Mouse (Mus musculus) inflammation-experienced regulatory T-cells, adult 6 months (primary cell): Measurements from ENCODE around the gene Map2. TPM values are rescaled to one million over a fixed set of nuclear protein-coding genes. Genes with fewer than 3 reads are reported as not detected.

Experiments used
- ATAC-seq: one replicate; pipeline ENCODE4 v1.8.0; 2017
- polyA plus RNA-seq, 3 experiments: library from polyadenylated mRNA; unstranded; fragments of 100-300 nt; shearing (Covaris generic); gene quantifications; one replicate each; pipeline ENCODE4 v1.2.1; 2017

The Map2 gene
- polyA plus RNA-seq, 3 experiments from 2014 or later = 6.8 to 14.9 (median 7.9) TPM

- ATAC-seq = no peak
Measured at GRCm38 (mm10) chr1:66395826-66396225, 220.8 kb downstream of the Map2 start.

DNA sequence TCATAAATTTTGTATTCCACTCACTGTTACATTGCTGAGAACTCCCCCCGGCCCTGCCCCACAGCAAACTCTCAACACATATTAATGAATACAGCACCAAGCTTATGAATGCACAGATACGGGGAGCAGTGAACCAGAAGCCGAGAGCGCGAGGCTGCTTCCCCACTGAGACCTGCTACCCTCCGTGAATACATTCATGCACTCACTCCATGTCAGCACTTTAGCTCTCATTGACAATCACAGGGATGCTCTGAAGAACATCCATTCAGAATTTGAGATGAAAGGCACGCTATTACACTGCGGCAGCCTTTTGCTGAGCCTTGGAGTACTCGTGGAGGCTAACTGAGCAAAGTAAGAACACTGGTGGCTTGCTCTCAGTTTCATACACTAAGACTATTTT is 226.8 kb downstream of the Map2 start:
- no peak for ATAC-seq

DNA sequence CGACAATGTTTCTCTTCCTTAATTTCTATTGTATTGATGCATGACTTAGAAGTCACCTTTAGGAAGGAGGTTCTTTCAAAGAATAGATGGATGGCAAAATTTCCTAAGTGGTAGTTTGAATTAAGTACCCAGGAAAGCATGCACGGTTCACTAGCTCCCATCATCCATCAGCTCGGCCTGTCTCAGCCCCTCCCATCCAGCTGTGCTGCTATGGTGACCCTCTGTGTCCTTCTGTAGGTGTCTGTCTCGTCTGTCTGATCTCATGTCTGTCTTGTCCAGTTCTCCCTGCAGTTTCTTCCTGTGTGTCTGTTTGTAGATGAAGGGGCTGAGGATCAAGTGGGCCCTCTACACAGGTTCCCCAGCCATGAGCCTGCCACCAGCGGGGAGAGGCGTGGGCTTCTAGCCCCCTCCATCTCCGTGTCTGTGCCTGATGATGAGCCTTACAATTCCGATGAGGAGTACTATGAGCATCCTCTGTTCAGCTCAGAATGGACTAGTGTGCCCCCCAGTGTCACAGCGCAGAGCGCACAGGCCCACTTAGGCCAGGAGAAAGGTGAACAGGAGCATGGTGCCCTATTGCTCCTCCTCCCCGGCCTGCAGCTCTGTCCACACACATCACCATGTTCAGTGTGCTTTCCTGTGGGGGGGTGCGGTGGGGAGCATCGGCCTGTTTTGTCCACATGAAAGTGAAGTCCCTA is 232.3 kb downstream of the Map2 start:
- ATAC-seq = no peak

- no peak for ATAC-seq
Measured at GRCm38 (mm10) chr1:66418360-66418759, 243.3 kb downstream of the Map2 start.

GRCm38 (mm10) chr1:66426073-66426472 is 251.0 kb downstream of the Map2 start:
- ATAC-seq = no peak

DNA sequence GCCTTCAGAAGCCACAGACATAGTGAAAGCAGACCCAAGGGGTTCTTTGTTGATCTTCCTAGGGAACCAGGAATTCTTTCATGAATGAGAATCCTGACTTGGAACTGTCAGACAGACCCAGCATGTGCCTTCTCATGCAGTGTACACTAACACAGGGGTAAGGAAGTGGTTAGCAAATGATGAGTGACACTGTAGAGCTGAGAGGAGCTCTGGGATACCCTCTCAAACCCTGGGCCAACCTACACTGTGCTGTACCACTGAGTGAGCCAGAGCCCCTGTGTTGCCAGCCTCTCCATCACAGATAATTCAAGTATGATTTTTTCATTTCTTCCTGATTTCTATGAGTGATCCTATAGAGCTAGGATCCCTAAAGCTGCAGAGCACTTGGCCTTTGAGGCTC is 255.9 kb downstream of the Map2 start:
- no peak for ATAC-seq

- ATAC-seq = no peak
Measured at GRCm38 (mm10) chr1:66431472-66431871, 256.4 kb downstream of the Map2 start.

DNA sequence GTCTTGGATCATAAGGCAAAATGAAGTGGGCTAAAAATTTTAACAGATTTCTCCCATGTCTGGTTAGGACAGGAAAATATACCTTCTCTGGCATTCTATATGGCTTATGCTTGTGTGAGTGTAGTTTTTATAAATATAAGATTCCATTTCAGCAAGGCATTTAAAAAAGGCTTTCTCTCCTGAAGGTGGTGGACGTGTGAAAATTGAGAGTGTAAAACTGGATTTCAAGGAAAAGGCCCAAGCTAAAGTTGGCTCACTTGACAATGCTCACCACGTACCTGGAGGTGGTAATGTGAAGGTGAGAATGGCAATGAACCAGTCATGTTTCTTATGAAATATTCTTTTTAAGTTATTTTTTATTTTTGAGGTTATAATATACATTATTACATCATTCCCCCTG is 263.0 kb downstream of the Map2 start:
- ATAC-seq = no peak

- no peak for ATAC-seq
Measured at GRCm38 (mm10) chr1:66442922-66443321, 267.8 kb downstream of the Map2 start.

- ATAC-seq = no peak
Measured at GRCm38 (mm10) chr1:66449471-66449870, 274.4 kb downstream of the Map2 start.

DNA sequence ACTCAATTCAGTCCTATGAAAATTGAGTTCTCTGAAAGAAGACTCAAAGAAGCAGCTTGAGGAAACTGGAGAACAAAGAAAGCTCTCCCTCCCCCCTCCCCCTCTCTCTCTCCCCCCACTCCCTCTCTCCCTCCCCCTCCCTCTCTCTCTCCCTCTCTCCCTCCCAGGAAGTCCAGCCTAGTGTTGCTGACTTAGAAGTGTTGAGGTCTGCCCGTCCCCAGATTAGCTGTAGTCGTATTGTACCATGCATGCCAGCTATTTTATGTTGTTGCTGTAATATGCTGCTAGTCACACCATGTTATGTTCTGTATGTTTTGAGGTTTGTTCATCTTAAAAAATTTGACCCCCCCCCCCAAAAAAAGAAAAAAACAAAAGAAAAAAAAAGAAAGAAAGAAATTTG is 281.5 kb downstream of the Map2 start:
- ATAC-seq = no peak

DNA sequence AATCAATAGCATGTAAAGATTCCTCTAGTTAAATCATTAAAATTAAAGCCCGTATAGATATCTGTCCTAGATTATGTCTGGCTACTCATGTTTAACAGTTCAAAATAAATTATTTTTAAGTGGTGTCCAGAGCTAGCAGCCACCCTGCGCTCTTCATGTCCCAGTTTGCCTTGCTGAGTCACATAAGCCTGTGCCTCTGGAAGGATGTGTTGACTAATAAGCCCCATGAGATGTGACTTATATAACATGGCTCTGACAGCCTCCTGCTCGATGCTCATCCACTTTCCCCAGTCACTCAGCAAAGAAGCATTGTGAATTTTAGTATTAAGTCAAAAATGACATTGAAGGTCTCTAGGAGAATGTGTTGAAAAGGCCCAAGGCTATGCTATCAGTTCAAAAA is 282.7 kb downstream of the Map2 start:
- no peak for ATAC-seq

DNA sequence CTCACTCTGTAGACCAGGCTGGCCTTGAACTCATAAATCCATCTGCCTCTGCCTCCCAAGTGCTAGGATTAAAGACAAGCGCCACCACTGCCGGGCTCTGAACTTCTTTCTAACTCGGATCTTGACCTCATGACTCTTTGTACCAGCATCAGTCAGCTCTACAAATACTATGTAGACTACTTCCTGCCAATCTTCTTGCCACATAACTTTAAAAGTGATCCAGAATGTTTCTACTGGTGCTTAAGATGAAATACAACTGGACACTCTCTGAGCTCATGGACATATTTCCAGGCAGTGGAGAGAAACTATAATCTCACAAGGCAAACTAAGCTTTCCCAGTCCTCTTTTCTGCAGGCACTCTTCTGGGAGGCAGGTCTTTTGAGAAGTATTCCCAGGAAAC is 284.3 kb downstream of the Map2 start:
- ATAC-seq = no peak

- no peak for ATAC-seq
Measured at GRCm38 (mm10) chr1:66460850-66461249, 285.8 kb downstream of the Map2 start.

DNA sequence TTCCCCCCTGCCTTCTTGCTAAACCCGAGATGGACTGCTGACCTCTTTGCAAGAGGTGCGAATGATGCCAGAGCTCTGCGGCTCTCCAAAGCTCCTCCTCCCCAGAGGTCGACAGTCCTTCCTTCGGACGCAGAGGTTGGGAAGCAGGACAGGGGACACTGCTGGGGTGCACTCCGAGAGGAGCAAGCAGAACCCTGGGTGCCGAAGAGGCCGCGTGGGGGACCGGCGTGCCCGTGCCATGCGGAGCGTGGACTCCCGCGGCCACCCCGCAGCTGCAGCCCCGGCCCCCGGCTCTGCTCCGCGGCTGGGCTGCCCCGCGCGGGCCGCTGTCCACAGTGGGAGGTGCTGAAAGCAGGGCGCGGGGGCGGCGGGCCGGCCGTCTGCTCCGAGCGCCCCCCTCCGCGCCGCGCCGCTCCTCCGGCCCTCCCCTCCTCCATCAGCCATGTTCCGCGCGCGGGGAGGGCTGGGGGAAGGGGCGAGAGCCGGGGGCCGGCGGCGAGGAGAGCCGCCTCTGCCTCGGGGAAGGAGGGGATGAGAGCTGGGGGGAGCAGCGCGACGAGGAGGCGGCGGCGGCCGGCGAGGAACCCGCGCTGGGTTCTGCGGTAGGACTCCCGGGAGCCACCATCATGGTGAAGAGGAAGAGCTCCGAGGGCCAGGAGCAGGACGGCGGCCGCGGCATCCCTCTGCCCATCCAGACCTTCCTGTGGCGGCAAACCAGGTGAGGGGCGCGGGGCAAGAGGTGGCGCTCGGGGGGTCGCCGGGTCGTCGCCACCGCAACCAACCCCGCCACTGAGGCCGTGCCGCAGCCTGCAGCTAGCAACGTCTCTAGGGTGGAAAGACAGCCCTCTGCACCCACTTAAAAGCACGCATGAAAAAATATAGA is 293.0 kb downstream of the Map2 start, which contains the start of gene Unc80:
TSS of gene Unc80 (plus strand) at position 547 of the 883 bp plus-strand sequence.
- ATAC-seq = no peak

GRCm38 (mm10) chr1:66468704-66469020 is 293.6 kb downstream of the Map2 start:
- no peak for ATAC-seq

GRCm38 (mm10) chr1:66482751-66483150 is 307.7 kb downstream of the Map2 start:
- ATAC-seq = no peak

Other genes starting within 250 kb of the Map2 start
- not detected for gene Crygf, start 248.8 kb upstream of the Map2 start, polyA plus RNA-seq